In the genomic region with DNA sequence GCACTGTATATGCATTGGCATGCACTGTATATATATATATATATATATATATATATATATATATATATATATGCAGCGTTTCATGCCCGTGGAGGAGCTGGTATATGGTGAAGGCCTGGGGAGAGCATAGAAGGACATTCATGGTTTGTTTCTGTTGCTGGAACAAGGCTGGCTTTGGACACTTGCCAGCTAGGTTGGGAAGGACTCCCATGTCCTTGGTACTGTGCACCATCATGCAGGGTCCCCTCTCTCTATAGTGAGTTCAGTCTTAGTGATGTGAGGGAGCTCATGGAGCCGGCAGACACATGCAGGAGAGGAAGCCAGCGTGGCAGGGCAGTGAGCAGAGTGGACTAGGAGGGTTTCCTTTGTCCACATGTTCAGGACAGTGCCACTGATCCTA, we compare ENCODE assay signal across 14 mouse cellular contexts. TPM values are rescaled to one million over a fixed set of nuclear protein-coding genes. Genes with fewer than 3 reads are reported as not detected.
A peak's percentile ranks its signal among the peaks of the same experiment; 100 is the strongest.
DNase-seq lines count a peak whose midpoint lies in the region; ATAC-seq and TF ChIP-seq lines count a peak whose summit lies in the region.
"Had no signal": no experiment of that assay in that cellular context is flagged by ENCODE, and none has a peak within 500 bp of the region (broad histone marks: within the 10 kb centered on the region; RNA-seq: fewer than 3 reads in every experiment).

No protein-coding gene starts in this region.

- no peak for TF ChIP-seq POLR2A in embryonic fibroblast, embryonic 13.5 days (IDR thresholded peaks at IDR 0.05; ENCODE audit: low read depth, low read length)

- no peak overlapping the region for H3K4me2 ChIP-seq in heart, embryonic 13.5 days
- H3K4me2 ChIP-seq in liver, embryonic 14.5 days (ENCODE audit: low read depth), result 0 out of 2 replicates have a peak overlapping the region, but pooled peaks have one; percentile 8
- H3K4me2 ChIP-seq in stomach, embryonic 15.5 days, result no peak overlapping the region
- H3K4me2 ChIP-seq: hindbrain, embryonic 12.5 days; neural tube, embryonic 13.5 days had no signal

- 86% methylated on average over 4 of the region's 4 CpGs for WGBS in heart, embryonic 13.5 days
- 78% methylated on average over 4 of the region's 4 CpGs for WGBS in liver, embryonic 14.5 days (ENCODE audit: insufficient replicate concordance)
- WGBS in stomach, embryonic 15.5 days, result 80% methylated on average over 4 of the region's 4 CpGs

- TF ChIP-seq EP300 in liver, embryonic 14.5 days (IDR thresholded peaks at IDR 0.05; ENCODE audit: low read depth), result no peak

- H3K36me3 ChIP-seq in heart, embryonic 13.5 days, result peaks cover 15% of the 10 kb centered on the region
- no peaks in the 10 kb centered on the region; the same call in 1 of the 2 replicates for H3K36me3 ChIP-seq in liver, embryonic 14.5 days (replicated peaks; ENCODE audit: control insufficient read depth, insufficient read depth, low read depth)
- no peaks in the 10 kb centered on the region for H3K36me3 ChIP-seq in stomach, embryonic 15.5 days

- H3K9ac ChIP-seq in heart, embryonic 13.5 days, result no peak overlapping the region
- no peak overlapping the region for H3K9ac ChIP-seq in liver, embryonic 14.5 days (replicated peaks)
- no peak overlapping the region for H3K9ac ChIP-seq in stomach, embryonic 15.5 days
- H3K9ac ChIP-seq: hindbrain, embryonic 12.5 days; neural tube, embryonic 13.5 days had no signal

- H3K4me1 ChIP-seq in heart, embryonic 13.5 days, result peaks cover 36% of the 10 kb centered on the region
- H3K4me1 ChIP-seq in liver, embryonic 14.5 days (replicated peaks; ENCODE audit: control insufficient read depth in 2 of 2, insufficient read depth in 2 of 2, low read length in 1 of 2), result peaks cover 11 to 20% of the 10 kb centered on the region in 2 experiments
- peaks cover 23% of the 10 kb centered on the region for H3K4me1 ChIP-seq in embryonic fibroblast, embryonic 13.5 days (ENCODE audit: control insufficient read depth, insufficient read depth, low read length)
- peaks cover 16% of the 10 kb centered on the region for H3K4me1 ChIP-seq in stomach, embryonic 15.5 days

- H3K27me3 ChIP-seq in heart, embryonic 13.5 days (replicated peaks), result no peaks in the 10 kb centered on the region
- no peaks in the 10 kb centered on the region for H3K27me3 ChIP-seq in liver, embryonic 14.5 days (ENCODE audit: control insufficient read depth, insufficient read depth, low read length)
- H3K27me3 ChIP-seq in stomach, embryonic 15.5 days (replicated peaks), result no peaks in the 10 kb centered on the region
- H3K27me3 ChIP-seq: hindbrain, embryonic 12.5 days; neural tube, embryonic 13.5 days had no signal

- no peak for DNase-seq in heart, postnatal 25 days (ENCODE audit: low spot score)
- no peak for DNase-seq in liver, embryonic 14.5 days (ENCODE audit: low read depth in 3 of 3, low spot score in 3 of 3)
- DNase-seq in liver (no peak), adipocyte (ENCODE audit: low spot score) (no peak)
- DNase-seq: cerebellum, adult 11-12 months; kidney, adult 11 months; kidney, postnatal 14 days; right cerebral cortex, postnatal 4 days had no signal

- H3K4me3 ChIP-seq in heart, embryonic 13.5 days, result no peak overlapping the region
- H3K4me3 ChIP-seq in liver, embryonic 14.5 days (ENCODE audit: insufficient read depth in 1 of 2, low read depth in 2 of 2, low read length in 2 of 2), result no peak overlapping the region
- no peak overlapping the region for H3K4me3 ChIP-seq in embryonic fibroblast, embryonic 13.5 days (ENCODE audit: insufficient read depth, low read length)
- no peak overlapping the region for H3K4me3 ChIP-seq in stomach, embryonic 15.5 days (replicated peaks)
- H3K4me3 ChIP-seq: hindbrain, embryonic 12.5 days; neural tube, embryonic 13.5 days had no signal

- H3K27ac ChIP-seq in heart, embryonic 13.5 days (replicated peaks), result peak overlapping the region; percentile 65
- no peak overlapping the region for H3K27ac ChIP-seq in liver, embryonic 14.5 days
- peak overlapping the region; percentile 99 for H3K27ac ChIP-seq in embryonic fibroblast, embryonic 13.5 days (ENCODE audit: insufficient read depth, low read length)
- peak overlapping the region; percentile 37; the same call in 1 of the 2 replicates for H3K27ac ChIP-seq in stomach, embryonic 15.5 days
- H3K27ac ChIP-seq: neural tube, embryonic 13.5 days had no signal

- H3K9me3 ChIP-seq in heart, embryonic 13.5 days, result no peaks in the 10 kb centered on the region
- no peaks in the 10 kb centered on the region for H3K9me3 ChIP-seq in liver, embryonic 14.5 days (ENCODE audit: control insufficient read depth, low read length)
- H3K9me3 ChIP-seq in stomach, embryonic 15.5 days, result no peaks in the 10 kb centered on the region
- H3K9me3 ChIP-seq: hindbrain, embryonic 12.5 days; neural tube, embryonic 13.5 days had no signal

- ATAC-seq in heart, embryonic 13.5 days (ENCODE audit: extremely low read depth, insufficient number of reproducible peaks, low FRiP score, low TSS enrichment), result 0 out of 2 replicates have a peak, but pooled peaks have one; percentile 6
- ATAC-seq in liver, embryonic 14.5 days (ENCODE audit: insufficient read depth), result peak; percentile 22; the same call in 1 of the 2 replicates
- no peak for ATAC-seq in stomach, embryonic 15.5 days (ENCODE audit: insufficient read depth, low FRiP score, low read depth)
- ATAC-seq: CD4-positive, CD25-positive, alpha-beta regulatory T cell, adult 4 months had no signal

- no peak for TF ChIP-seq CTCF in liver, embryonic 14.5 days (IDR thresholded peaks at IDR 0.05; ENCODE audit: low read depth)
- no peak for TF ChIP-seq CTCF in embryonic fibroblast, embryonic 13.5 days (IDR thresholded peaks at IDR 0.05; ENCODE audit: borderline replicate concordance, insufficient read depth, low read length)

- intact Hi-C loops in heart, postnatal 25 days (cut with DNase I), result no loop called here

RNA-seq across cellular contexts. Expression of gene Wwp2, which starts 52.4 kb away (rescaled TPM):
- polyA plus RNA-seq in heart, embryonic 13.5 days (2015; fragmentation: Nextera tagmentation; extraction: Ambion mirVana), result 28.4 and 30.1 TPM in 2 replicates
- 10 to 100 TPM; 20.1 to 22.7 TPM for total RNA-seq in heart, postnatal 25 days (2021)
- 12.1 and 14.7 TPM in 2 replicates for polyA plus RNA-seq in liver, embryonic 14.5 days (2012; rRNA removed)
- 28.0 and 33.7 TPM in 2 replicates for polyA plus RNA-seq in liver, embryonic 14.5 days (2014; fragmentation: Nextera tagmentation; extraction: Ambion mirVana)
- polyA plus RNA-seq in embryonic fibroblast, embryonic 13.5 days (2011; ENCODE audit: insufficient read length, low read depth, missing spikeins), result 43.0 and 43.7 TPM in 2 replicates
- polyA plus RNA-seq in stomach, embryonic 15.5 days (2015; fragmentation: Nextera tagmentation; extraction: Ambion mirVana), result 33.2 and 36.5 TPM in 2 replicates
